Mouse (Mus musculus) B cell, adult 2 months (primary cell): ENCODE measurements around the gene Med15.
A peak's percentile ranks its signal among the peaks of the same experiment; 100 is the strongest.

Experiments
- DNase-seq, 2 experiments: peaks; one replicate each; pipeline ENCODE4 v3.0.0; 2022

Gene Med15

GRCm38 (mm10) chr16:17614740-17615139, 118.0 kb downstream of the Med15 start:
- DNase-seq: peak; percentile 2 to 15

- DNase-seq: no peak
Observed at GRCm38 (mm10) chr16:17611383-17611782, 121.3 kb downstream of the Med15 start.

- no peak for DNase-seq
Observed at GRCm38 (mm10) chr16:17605684-17606083, 127.0 kb downstream of the Med15 start.

- no peak for DNase-seq
Observed at GRCm38 (mm10) chr16:17604941-17605340, 127.8 kb downstream of the Med15 start.
